Mouse (Mus musculus) gastrocnemius, adult 8-10 months (tissue): Measurements from ENCODE around the gene Tjap1. TPM values are rescaled to one million over a fixed set of nuclear protein-coding genes. Genes with fewer than 3 reads are reported as not detected.
A peak's percentile ranks its signal among the peaks of the same experiment; 100 is the strongest.

Source experiments
- DNase-seq, 2 experiments: peaks; one replicate each; pipeline ENCODE4 v3.0.0; 2022; ENCODE audit warnings: low spot score in 2 of 2
- total RNA-seq, 4 experiments: library from RNA; stranded (reverse); gene quantifications; 2 replicates each; pipeline ENCODE4 v1.2.4; 2022

Tjap1 gene
- 10 to 100 TPM; 35.8 to 40.7 (median 37.8) TPM for total RNA-seq

DNA sequence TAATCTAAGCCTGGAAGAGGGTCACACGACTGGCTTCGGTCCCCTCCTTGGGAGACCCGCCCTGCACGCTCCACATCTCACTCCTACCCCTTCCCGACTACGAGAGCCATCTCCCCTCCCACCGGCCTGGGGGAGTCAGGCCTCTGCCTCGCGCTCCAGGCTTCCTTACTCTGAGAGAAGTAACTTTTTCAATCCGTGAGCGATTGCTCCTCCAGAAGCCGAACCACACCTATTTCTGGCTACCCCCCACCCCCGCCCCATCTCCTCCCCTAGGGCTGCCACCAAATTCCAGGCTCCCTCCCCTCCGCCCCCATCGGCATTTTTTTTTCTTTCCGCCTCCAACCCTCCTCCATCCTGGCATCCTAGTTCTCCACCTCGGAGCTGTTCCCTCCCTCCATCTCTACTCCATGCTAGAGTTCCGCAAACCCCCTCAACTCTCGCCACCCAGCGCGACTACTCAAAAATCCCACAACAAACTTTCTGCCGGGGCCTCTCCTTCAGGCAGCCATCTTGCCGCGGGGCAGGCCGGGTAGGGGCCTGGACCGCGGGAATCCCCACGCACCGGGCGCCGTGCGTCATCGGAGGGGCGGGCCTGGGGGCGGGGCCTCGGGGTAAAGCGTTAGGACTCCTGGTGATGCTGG is at the start of gene Tjap1:
Tjap1 (minus strand) TSS at position 544 of the 641 bp plus-strand sequence.
- peak; percentile 62 to 67 for DNase-seq

DNA sequence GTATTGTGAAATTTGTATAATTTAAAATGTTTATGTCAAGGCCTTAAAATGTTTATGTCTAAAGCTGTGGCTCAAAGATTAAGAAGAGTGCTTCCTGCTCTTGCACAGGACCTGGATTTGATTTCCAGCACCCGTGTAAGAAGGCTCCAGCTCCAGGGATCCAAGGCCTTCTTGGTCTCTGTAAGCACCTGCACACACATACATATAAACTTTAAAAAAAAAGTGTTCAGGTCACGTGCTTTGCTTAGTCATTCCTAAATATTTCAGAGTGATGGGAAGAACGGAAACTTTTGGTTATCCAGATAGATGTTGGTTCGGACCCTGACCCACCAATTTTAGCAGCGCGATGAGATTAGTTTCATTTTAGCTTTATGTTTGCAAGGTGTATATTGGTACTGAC is 45.9 kb upstream of the Tjap1 start:
- DNase-seq = no peak

DNA sequence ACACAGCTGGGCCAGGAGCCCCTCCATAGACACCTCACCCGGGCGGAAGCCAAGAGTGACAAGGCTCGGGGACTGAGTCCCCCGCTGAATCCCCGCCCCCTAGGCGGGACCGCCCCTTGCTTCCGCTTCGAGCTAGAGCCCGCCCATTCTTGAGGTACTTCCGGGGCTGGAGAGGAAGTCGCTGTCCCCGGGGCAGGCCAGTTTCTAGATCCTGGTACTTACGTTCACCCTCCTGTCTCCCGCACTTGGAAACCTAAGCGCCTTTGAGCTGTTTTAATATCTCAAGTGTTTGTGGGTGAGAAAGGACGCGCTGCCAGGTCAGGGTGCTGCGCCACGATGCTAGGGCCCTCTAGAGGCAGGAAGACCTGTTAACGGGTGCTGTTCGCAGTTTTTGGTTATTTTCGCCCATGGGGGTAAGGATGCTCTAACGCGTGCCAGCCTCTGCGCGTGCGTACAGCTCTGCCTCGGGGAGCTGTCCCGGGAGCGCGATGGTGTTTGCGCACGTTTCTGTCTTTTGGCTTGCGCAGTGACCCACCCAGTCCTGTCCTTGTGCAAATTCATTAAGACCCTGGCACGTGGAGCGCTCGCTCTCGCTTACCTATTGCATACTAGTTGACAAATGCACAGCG is 45.2 kb upstream of the Tjap1 start, which contains the start of gene Abcc10:
Abcc10 (minus strand) TSS at position 447 of the 629 bp plus-strand sequence.
- DNase-seq = peak; percentile 90 to 92

DNA sequence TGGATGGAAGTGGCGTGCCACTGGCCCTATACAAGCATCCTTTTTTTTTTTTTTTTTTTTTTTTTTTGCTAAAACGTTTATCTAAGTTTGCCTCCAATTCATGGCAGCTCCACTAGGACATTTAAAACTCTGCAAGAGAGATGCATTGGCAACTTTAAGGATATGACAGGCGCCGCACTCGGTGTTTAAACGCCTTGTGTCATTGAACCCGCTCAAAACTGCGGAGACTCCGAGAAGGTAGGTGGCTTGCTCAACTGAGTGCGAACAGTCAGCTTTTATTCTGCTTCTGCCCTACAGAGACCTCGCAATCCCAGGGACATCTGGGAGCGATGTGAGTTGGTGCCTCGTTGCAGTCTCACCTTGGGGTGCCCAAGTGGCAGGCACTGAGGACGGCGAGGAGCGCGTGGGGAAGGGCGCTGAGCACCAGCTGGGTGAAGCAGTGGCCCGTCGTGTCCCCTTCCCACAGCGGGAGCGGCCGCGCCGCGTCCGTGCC is 44.6 kb upstream of the Tjap1 start:
- no peak for DNase-seq

DNA sequence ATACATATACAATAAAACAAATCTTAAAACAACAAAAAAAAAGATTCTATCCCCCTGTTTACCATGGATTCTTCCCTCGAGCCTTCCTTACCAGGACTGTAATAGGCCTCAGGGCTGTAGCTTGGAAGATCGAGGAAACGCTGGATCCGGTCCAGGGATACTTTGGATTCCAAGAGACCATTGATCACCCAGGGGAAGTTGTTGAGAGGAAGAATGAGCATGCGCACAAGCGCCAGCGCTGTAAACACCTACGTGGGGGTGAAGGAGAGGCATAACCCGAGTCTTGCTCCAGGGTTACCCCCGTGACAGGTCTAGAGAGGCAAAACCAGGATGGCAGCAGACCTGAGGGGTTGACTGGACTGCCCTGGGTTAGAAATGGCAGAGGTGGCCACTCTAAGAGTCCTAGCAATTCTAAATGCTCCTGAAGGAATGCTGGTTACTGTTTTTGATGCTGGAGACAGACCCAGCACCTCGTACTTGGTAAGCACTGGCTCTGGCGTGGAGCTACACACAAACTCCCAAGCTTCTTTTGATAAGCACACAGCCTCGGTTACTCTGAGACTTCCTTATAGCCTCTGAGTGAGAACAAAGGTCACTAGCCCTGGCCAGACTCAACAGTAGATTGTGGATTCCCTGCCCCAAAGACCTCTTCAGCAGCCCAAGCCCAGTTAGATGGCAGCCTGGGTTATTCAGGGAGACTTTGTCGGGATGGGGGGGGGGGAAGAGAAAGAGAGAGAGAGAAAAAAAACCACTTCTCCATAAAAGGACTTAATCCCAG is 39.4 kb upstream of the Tjap1 start:
- DNase-seq = no peak

DNA sequence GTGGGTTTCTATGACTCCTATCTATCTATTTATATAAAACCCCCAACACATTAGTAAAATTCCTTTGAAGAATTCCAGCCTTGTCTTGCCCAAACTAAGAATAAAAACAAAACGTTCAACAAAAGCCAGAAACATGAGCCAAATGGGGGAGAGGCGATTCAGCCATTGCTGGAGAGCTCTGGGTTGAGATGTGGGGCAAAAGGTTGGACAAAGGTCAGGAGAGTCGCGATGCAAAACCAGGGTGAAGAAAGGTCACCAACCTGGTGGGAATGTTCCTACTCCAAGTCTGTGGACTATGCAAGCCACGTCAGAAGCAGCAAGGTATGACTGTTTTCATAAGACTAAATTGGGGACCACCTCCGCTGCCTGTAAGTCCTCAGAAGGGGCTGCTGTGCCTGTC is 37.7 kb upstream of the Tjap1 start:
- DNase-seq = no peak

DNA sequence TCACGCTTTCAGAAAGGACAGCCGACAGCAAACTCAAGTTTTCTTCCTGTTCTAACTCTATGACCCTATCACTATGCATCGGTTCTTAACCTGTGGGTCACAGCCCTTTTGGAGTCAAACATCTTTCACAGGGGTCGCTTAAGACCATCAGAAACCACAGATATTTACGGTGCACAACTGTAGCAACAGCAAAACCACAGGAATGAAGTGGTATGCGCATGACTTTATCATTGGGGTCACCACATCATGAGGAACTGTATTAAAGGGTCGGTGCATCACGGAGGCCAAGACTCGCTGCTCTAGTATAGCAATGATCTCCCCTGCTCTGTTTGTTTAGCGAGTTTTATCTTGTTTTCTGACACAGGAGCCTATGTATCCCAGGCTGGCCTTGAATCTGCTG is 33.0 kb upstream of the Tjap1 start:
- DNase-seq = no peak

DNA sequence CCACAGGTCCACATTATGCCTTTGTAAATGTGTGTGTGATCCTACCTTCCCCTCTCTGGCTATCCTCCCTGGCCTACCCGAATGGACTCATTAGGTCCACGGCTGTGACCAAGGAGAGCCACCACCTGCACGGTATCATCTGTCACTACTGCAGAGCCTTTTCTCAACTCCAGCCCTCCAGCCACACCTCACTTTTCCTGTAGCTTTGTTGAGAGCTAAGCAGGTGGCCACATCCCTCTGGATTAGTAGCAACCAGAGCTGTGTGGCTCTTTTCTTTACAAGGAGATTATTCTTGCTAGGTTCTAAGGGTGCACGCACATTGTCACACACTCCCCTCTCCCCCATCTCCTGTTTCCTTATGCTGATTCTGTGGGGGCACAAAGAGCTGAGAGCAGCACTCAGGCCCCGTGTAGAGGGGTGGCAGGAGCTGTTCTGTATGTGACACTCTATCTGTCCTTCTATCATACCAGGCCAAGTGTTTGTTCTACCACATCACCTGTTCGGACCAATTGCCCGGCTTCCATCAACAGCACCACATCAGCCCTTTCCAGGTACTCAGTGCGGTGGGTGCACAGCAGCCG is 30.4 kb upstream of the Tjap1 start:
- no peak for DNase-seq

DNA sequence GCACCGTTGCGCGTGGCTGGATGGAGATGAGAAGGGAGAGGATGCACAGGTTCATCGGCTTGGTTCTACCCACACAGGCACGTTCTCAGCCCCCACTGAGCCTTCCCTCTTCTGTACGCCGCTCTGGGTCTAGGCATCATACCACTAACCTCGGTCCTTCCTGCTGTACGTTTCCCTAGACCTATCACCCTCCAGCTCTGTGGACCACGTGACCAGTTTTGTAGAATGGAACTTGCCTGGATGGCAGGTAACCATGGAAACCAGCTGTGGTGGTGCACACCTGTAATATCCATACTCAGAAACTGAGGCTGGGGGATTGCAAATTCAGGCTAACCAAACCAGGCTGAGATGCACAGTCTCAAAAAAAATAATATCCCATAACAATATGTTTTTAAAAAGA is 27.7 kb upstream of the Tjap1 start:
- DNase-seq = no peak

DNA sequence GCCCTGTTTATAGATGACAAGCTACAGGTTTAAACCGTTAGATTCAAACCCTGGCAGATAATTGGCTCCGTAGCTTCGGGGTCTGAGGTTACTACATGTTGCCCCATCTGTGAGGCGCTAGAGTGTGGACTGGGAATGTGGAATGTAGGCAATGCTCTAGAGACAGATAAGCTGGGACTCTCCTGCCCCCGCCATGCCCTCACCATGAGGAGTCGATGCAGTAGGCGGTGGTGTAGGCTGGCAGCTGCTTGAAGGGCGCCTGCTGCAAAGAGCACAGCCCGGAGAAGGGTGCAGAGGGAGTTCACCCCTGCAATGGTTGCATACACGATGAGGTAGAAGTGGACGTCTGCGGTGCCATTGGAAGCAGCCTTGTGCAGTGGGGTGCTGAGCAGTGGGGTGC is 27.0 kb upstream of the Tjap1 start:
- peak in 1 of 2 experiments; percentile 1 for DNase-seq

DNA sequence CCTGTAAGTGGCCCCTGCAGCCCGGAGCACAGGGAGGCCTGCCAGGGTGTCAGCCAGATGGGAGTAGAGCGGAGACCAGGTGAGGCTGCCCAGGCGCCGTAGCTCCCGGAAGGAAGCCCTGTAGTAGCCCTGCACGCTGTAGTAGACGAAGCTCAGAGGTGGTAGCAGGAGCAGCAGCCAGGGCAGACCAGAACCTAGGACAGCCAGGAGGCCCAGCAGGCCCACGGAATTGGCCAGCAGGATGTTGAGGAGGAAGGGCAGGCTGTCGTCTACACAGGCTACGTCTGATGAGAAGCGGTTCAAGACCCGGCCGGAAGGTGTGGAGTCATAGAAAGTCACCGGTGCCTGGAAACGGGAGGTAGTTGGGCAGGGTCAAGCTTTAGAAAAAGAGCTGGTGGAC is 24.1 kb upstream of the Tjap1 start:
- DNase-seq = no peak

DNA sequence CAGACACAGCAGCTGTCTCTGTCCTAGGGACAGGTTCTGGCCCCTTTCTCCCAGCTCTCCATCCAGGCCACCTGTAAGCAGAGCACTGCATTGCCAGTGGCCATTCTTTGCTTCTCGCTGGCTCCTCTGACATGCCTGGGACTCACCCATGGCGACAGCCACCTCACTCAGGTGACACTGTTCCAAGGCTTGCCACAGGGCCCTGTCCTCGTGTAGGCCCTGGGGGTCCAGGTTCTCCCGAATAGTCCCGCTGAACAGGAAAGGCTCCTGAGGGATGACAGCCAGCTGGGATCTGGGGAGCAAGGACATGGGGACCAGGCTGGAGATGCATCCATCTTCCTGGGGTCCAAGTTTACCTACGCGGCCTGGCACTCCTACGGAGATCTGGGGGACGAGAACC is 21.4 kb upstream of the Tjap1 start:
- no peak for DNase-seq

DNA sequence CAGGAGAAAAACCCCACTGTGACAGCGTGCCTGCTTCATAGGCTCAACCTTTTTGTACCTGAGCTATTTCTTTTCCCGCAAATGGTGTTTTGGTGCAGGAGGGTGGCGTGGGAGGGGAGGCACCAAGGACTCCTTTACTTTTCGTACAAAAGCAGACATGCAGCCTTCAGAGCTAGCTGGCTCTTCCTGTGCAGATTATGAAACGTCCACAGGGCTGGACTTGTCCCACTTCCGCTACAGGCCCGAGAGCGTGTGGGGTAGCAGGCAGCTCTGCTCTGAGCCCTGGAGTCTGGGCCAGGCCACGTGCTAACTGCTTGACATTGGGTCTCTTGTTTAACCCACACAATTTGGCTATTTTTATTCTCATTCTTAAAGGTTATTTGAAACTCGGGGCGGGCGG is 19.1 kb upstream of the Tjap1 start:
- DNase-seq = no peak

DNA sequence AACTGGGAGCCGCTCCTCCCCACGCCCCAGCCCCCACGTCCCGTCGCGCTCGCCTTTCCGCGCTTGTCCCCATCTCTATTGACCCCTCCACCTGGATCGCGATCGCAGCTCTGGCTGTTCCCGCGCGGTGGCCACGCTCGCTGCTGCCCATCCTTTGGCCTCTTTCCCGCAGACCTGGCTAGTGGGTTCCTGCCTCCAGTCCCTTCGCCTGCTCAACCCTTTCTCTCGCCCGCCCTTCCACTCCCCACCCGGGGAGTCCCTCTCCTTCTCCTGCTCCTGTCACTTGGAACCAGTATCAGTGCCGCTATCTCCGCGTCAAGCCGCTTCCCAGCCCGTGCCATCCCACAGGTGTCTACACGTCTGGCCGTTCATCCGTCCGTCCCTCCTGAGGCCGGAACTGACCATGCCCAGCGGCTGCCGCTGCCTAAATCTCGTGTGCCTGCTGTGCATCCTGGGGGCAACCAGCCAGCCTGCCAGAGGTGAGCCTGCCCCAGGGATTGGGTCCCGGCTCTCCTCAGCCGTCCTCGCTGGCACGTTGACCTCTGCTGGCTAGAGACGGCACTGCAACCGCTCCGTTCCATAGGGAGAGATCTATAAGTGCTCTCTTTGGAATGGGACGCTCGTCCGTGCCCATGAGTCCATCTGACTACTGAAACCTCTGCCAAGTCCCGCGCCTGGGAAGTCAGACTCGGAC is 15.5 kb upstream of the Tjap1 start:
- peak; percentile 62 to 68 for DNase-seq

DNA sequence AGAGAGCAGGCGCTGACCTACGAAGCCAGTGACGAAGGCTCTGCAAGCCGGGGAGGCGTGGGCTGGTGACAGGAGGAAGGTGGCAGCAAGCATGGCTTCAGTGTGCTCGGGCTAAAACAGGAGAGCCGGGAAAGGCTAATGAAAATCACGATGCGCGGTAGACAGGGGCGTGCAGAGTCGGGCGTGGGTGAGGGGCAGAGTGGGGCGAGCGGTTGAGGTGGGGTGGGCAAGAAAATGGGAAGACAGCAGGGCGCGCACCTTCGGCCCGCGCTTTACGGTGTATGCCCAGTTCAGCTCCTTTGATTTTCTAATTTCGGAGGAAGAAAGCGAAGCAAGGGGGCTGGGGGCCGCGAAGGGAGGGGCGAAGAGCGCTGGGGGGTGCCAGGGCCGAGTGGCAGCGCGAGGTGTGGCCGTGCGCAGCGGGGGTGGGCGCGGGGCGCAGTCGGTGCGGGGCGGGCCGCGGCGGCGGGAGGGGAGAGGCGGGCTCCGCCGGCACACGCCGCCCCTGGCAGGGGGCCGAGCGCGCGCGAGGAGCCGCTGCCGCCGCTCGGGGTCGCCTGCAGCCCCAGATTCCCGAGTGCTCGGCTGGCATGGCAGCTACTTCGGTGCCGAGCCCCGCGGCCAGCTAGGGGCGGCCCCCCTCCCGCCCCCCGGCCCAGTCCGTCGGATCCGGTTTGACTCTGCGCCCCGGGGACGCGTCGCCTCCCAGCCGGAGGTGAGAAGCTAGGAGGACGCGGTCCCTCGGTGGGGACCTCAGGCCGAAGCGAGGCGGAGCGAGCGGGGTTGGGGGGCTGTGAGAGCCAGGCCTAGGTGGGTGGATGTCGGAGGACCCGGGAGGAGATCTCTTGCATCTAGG is 14.8 kb upstream of the Tjap1 start, which contains the start of gene Dlk2:
Dlk2 (plus strand) TSS at position 58 of the 856 bp plus-strand sequence.
- no peak for DNase-seq

DNA sequence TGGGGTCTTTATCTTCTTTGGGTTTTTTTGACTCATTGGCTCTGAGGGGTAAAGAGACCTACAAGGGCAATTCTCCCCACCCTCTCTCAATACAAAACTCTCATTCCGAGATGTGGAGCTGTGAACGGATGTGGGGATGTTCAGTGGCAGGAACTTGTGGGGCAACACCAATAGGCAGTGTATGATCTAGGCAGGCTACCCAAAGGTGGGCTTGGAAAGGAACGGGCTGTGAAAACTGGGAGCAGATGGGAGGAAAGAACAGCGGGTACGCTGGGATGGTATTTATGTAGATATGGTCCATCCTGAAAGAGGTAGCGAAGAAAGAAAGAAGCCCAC is 14.2 kb upstream of the Tjap1 start:
- no peak for DNase-seq

DNA sequence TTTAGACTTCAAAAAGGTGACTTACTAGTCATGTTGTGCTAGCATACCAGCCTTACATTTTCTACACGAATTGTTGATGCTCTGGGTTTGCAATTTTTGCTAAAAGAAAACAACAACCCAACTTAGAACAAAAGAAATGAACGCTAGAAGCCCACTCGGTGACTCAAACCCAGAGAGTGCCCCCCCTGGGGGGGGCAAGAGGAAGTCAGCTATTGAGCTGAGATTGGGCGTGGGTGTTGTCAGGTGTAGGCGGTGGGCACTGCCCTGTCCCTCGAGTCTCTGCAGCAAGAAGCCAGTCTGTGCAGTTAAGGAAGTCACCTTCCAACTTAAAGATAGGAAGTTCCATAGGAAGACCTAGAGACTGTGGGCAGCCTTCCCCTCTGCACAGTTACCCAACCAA is 13.8 kb upstream of the Tjap1 start:
- no peak for DNase-seq

DNA sequence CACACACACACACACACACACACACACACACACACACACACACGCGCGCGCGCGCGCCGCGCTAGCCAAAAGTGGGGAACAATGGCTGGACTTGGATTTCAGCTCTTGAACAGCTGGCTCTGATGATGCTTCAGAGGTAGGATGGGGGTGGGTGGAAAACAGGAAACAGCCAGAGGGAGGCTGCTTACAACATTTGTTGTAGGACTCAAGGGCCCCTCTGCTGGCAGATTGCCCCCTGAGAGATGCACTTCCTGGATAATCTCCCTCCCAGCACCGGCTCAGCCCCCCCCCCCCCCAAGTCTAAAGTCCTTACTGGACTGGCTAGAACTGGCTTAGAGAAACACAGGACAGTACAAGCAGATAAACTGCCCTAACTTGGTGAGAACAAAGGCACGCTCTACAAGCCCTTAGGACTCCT is 4.9 kb upstream of the Tjap1 start:
- no peak for DNase-seq

DNA sequence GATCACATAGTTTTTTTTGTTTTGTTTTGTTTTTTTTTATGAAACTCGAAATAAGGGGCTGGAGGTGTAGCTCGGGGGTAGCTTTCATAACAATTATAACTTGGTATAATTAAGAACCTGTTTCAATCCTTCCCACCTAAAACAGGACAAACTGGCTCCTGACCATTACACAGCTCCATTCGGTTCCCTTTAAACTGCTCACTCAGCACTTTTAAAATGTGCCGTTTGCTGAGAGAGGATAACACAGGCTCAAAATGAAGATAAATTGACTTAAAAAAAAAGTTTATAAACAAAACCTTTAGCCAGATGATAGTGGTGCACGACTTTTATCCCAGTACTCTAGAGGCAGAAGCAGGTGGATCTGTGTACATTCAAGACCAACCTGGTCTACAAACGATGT is 2.6 kb upstream of the Tjap1 start:
- no peak for DNase-seq

DNA sequence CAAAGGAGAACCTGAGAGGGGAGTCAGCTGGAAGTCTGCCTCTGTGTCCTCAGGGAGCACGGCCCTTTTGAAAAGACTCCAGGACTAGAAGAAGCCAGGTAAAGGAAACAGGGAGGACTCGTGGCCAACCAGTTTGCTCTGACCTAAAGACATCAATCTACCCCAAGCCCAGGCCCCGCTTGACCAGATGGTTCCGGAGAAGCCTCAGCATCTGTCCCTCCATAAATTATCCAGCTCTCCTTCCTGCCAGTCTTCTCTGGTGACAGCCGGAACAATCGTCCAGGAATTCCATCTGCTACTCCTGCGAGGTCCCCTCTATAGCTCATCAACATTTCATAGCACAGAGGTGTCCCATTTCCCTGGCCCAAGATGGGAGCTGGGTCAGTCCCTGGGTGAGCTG is 1.8 kb upstream of the Tjap1 start:
- DNase-seq = no peak

DNA sequence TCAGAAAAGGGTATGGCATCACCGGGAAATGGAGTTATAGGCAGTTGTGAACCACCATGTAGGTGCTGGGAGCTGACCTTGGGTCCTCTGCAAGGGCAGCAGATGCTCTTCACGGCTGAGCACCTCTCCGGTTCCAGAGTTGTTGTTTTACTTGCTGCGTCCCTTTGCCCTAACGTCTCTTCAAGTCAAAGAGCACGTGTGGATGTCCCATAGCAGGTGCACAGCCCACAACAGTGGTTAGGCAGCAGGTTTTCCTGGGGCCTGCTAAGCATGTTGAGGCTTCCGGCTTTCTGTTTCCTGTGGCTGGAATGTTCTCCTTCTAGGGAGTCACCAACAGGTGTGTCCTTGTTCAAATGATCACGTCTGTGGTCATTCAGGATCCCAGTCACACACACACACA is 1.1 kb upstream of the Tjap1 start:
- DNase-seq = no peak
